Mouse (Mus musculus): Measurements from ENCODE around the gene Lilr4b. TPM values are rescaled to one million over a fixed set of nuclear protein-coding genes. Genes with fewer than 3 reads are reported as not detected.
"Not testable (repeated sequence)": the region's sequence is repeated elsewhere in the genome, so short reads cannot be mapped to it uniquely, and the experiment has no call there.

Gene Lilr4b
- polyA plus RNA-seq (2016; fragmentation: Nextera tagmentation; extraction: Ambion mirVana) = 0.20 and 0.85 TPM in 2 replicates

DNA sequence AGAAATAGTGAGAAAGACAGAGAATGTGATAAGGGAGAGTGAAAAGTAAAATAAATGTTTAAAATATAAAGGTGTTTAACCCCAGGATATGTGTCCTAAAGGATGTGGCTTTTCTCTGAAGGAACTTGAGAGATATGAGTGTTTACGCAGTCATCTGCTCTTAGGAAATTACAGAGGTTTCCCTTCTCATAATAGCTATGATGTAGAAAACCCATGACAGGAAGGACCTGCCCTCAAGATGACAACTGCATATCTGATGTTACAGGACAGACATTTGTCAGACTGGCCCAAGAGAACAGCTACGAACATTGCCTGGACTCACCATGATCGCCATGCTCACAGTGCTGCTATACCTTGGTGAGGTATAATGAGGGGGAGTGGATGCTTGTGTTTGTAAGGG, at the start of gene Lilr4b, which contains the start of gene Gm49339:
Lilr4b (plus strand) TSS at position 236 of the 400 bp plus-strand sequence.
Gm49339 (plus strand) TSS at position 216 of the 400 bp plus-strand sequence.
- not testable (repeated sequence) for H3K4me2 ChIP-seq (replicated peaks); H3K27me3 ChIP-seq; H3K27ac ChIP-seq; H3K36me3 ChIP-seq; H3K4me3 ChIP-seq; H3K9ac ChIP-seq; H3K9me3 ChIP-seq; ATAC-seq (ENCODE audit: insufficient number of reproducible peaks, insufficient read depth, low FRiP score, low TSS enrichment); H3K4me1 ChIP-seq
- 90% methylated on average over 1 of the region's 3 CpGs for WGBS

DNA sequence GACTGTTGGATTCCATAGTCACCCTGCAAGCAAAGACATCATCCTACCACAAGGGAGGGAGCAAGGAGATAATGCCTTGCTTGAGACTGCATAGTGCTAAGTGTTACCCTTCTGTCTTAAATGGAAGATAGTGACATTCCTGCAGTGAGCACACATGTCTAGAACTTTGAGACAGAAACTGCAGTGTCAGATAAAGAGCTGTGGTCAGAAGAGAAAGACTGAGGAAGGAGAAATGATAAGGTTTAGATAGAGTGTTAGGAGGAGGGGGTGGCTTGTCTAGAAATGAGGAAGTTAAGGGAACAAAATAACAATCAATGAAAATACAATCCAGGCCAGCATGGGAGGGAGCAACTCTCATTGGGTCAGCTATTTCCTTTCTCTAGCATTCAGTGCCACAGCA, 47.5 kb upstream of the Lilr4b start:
- H3K27ac ChIP-seq = no peak overlapping the region
- H3K9ac ChIP-seq = no peak overlapping the region
- no peaks in the 10 kb centered on the region for H3K4me1 ChIP-seq
- no peaks in the 10 kb centered on the region for H3K9me3 ChIP-seq
- H3K36me3 ChIP-seq = no peaks in the 10 kb centered on the region
- no peak for ATAC-seq (ENCODE audit: insufficient number of reproducible peaks, insufficient read depth, low FRiP score, low TSS enrichment)
- no peak overlapping the region for H3K4me2 ChIP-seq (replicated peaks)
- H3K4me3 ChIP-seq = no peak overlapping the region
- H3K27me3 ChIP-seq = no peaks in the 10 kb centered on the region

DNA sequence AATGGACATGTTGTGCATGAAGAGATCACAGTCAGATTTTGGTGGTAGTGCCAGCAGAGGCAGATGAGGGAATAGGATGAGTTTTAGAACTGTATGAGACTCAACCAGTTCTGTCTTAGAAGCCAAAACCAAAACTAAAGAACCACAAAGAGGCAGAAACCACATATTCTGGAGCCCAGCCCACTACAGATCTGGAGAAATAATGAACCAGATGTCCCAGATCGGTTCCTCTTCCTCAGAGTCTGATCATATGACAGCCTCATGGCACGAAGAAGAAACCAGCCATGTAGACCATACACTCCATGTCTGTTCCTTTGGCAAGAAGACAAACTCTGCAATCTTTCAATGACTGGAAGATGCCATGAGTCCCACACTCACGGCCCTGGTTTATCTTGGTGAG, 44.7 kb upstream of the Lilr4b start:
- Histone ChIP-seq H3K4me3 (no peak overlapping the region), H3K36me3 (no peaks in the 10 kb centered on the region), H3K27ac (no peak overlapping the region), H3K4me1 (no peaks in the 10 kb centered on the region), H3K4me2 (replicated peaks) (no peak overlapping the region), H3K9me3 (no peaks in the 10 kb centered on the region), H3K27me3 (no peaks in the 10 kb centered on the region), H3K9ac (no peak overlapping the region)
- no peak for ATAC-seq (ENCODE audit: insufficient number of reproducible peaks, insufficient read depth, low FRiP score, low TSS enrichment)
- 80% methylated on average over 3 of the region's 3 CpGs for WGBS

DNA sequence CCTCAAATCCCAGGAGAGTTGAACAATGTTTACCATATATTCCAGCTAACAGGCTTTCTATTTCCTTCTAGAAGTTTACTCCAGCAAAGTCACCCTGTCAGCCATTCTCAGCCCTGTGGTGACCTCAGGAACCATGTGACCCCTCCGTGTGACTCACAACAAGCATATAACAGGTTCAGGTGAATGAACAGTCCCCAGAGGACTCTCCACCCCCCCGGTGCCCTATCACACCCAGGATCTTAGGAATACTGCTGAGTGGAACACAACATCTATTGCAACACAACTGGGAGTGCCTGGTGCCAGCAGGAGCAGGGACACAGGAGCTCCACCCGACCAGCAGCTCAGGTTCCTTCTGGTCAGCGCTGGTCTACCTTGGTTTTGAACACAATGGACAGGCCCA, 28.8 kb upstream of the Lilr4b start:
- no peaks in the 10 kb centered on the region for H3K4me1 ChIP-seq
- no peaks in the 10 kb centered on the region for H3K36me3 ChIP-seq
- H3K4me2 ChIP-seq (replicated peaks) = no peak overlapping the region
- 84% methylated on average over 4 of the region's 4 CpGs for WGBS
- ATAC-seq (ENCODE audit: insufficient number of reproducible peaks, insufficient read depth, low FRiP score, low TSS enrichment) = no peak
- H3K4me3 ChIP-seq = no peak overlapping the region
- H3K27ac ChIP-seq = no peak overlapping the region
- H3K9ac ChIP-seq = no peak overlapping the region
- H3K9me3 ChIP-seq = no peaks in the 10 kb centered on the region
- H3K27me3 ChIP-seq = no peaks in the 10 kb centered on the region

DNA sequence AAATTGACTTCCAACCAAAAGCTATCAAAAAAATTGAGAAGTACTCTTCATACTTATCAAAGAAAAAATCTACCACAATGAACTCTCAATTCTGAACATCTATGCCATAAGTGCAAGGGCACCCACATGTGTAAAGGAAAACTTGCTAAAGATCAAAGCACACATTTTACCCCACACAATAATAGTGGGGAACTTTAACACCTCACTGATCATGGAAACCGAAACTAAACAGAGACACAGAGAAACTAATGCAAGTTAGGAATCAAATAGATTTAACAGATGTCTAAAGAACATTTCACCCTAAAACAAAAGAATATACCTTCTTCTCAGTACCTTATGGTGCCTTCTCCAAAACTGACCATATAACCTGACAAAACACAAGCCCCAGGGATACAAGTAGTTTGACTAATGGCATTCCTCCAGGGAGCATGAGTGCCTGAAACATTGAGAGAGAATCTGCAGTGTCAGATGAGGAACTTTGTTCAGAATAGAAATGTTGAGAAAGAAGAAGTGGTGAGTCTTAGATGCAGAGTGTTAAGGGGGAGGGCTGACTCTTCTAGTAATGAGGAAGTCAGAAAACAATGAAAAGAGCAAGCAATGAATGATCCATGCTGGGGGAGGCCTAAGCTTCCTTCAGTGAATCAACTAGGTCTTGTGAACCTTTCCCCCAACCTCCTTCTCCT, 26.7 kb upstream of the Lilr4b start:
- Histone ChIP-seq H3K27ac (no peak overlapping the region), H3K36me3 (no peaks in the 10 kb centered on the region), H3K4me1 (no peaks in the 10 kb centered on the region), H3K27me3 (no peaks in the 10 kb centered on the region), H3K9me3 (no peaks in the 10 kb centered on the region), H3K9ac (no peak overlapping the region), H3K4me3 (no peak overlapping the region), H3K4me2 (replicated peaks) (no peak overlapping the region)
- no peak for ATAC-seq (ENCODE audit: insufficient number of reproducible peaks, insufficient read depth, low FRiP score, low TSS enrichment)
- 80% methylated on average over 1 of the region's 1 CpGs for WGBS

DNA sequence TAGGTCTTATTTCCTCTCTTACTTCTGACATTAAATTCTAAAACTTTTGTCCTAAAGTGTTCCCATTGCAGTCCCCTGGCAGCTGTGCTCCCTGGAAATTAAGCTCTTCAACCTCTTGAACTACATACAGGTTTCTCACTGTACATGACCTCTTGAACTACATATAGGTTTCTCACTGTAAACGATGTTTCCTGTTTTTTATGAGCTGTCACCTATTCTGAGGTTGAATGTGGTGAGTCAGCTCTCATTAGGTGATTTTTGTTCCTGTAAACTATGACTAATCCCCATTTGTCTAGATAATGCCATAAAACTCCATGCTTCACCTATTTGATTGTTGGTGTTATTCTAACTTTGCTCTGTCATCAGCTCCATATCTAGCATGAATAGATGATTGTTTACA, 26.1 kb upstream of the Lilr4b start:
- Histone ChIP-seq H3K4me1 (no peaks in the 10 kb centered on the region), H3K4me2 (replicated peaks) (no peak overlapping the region), H3K9me3 (no peaks in the 10 kb centered on the region), H3K36me3 (no peaks in the 10 kb centered on the region), H3K9ac (no peak overlapping the region), H3K27ac (no peak overlapping the region), H3K4me3 (no peak overlapping the region), H3K27me3 (no peaks in the 10 kb centered on the region)
- WGBS = 67% methylated on average over 1 of the region's 1 CpGs
- no peak for ATAC-seq (ENCODE audit: insufficient number of reproducible peaks, insufficient read depth, low FRiP score, low TSS enrichment)

DNA sequence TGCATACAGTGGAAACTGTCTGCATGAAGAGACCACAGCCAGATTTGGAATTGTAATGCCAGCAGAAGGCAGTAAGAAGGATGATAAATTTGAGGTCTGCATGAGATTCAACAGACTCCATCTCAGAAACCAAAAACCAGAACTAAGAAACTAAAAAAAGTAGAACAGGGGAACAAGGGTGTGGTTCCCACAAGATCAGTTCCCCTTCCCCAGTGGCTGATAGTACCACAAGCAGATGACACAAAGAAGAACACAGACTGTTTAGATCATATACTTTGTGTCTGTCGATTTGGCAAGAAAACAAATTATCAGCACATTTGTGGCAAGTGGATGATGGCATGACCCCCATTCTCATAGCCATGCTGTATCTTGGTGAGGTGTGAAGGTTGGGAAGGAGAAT, 24.7 kb upstream of the Lilr4b start:
- no peak overlapping the region for H3K4me3 ChIP-seq
- ATAC-seq (ENCODE audit: insufficient number of reproducible peaks, insufficient read depth, low FRiP score, low TSS enrichment) = no peak
- no peaks in the 10 kb centered on the region for H3K27me3 ChIP-seq
- no peak overlapping the region for H3K4me2 ChIP-seq (replicated peaks)
- no peaks in the 10 kb centered on the region for H3K36me3 ChIP-seq
- 75% methylated on average over 1 of the region's 1 CpGs for WGBS
- no peak overlapping the region for H3K9ac ChIP-seq
- no peak overlapping the region for H3K27ac ChIP-seq
- H3K9me3 ChIP-seq = no peaks in the 10 kb centered on the region
- H3K4me1 ChIP-seq = no peaks in the 10 kb centered on the region

DNA sequence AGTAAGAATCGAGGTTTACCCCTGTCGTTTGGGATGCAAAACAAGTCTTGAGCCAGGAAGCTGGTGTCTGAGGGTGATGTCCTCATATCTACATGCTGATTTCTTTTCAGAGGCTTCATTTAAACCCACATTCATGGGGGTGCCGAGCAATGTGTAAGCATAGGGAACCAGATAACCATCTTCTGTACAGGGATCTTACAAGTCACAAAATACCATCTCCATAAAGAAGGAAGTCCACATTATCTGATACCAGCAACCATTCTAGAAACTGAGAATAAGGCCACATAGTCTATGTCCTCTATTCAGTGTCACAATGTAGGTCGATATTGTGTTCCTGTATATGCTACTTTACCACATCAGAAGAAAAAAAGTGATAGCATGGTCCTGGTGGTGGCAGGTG, 24.1 kb upstream of the Lilr4b start:
- Histone ChIP-seq H3K4me2 (replicated peaks) (no peak overlapping the region), H3K27me3 (no peaks in the 10 kb centered on the region), H3K36me3 (no peaks in the 10 kb centered on the region), H3K9me3 (no peaks in the 10 kb centered on the region), H3K9ac (no peak overlapping the region), H3K27ac (no peak overlapping the region), H3K4me3 (no peak overlapping the region), H3K4me1 (no peaks in the 10 kb centered on the region)
- 86% methylated on average over 4 of the region's 4 CpGs for WGBS
- ATAC-seq (ENCODE audit: insufficient number of reproducible peaks, insufficient read depth, low FRiP score, low TSS enrichment) = no peak

DNA sequence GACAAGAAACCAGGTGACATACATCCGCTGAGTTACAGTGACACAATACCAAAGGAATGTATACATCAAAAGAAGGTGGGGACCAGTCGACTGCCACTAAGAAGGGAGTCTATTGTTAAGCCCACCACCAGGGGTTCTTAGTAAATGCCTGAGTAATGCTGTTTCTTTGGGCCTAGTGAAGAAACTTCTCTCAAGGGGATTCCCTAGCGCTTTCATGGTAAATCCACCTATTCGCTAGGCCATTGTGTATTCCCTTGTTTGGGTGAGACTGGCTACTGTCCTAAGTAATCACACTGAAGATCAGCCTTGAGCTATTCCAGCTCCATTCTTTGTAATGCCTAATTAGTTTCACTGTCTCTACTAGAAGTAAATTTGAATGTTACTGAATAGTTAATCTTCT, 16.6 kb upstream of the Lilr4b start:
- not testable (repeated sequence) for H3K4me2 ChIP-seq (replicated peaks); H3K9me3 ChIP-seq; H3K27me3 ChIP-seq; ATAC-seq (ENCODE audit: insufficient number of reproducible peaks, insufficient read depth, low FRiP score, low TSS enrichment); H3K4me3 ChIP-seq; H3K4me1 ChIP-seq; H3K36me3 ChIP-seq; H3K9ac ChIP-seq; H3K27ac ChIP-seq
- WGBS = 40% methylated on average over 4 of the region's 4 CpGs

DNA sequence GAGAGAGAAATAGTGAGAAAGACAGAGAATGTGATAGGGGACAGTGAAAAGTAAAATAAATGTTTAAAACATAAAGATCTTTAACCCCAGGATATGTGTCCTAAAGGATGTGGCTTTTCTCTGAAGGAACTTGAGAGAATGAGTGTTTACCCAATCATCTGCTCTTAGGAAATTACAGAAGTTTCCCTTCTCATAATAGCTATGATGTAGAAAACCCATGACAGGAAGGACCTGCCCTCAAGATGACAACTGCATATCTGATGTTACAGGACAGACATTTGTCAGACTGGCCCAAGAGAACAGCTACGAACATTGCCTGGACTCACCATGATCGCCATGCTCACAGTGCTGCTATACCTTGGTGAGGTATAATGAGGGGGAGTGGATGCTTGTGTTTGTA, 10.3 kb downstream of the Lilr4b start, which contains the start of gene Lilrb4a:
Lilrb4a (plus strand) TSS at position 266 of the 400 bp plus-strand sequence.
- not testable (repeated sequence) for H3K36me3 ChIP-seq; H3K4me2 ChIP-seq (replicated peaks); H3K4me1 ChIP-seq; H3K4me3 ChIP-seq; H3K9ac ChIP-seq; H3K27ac ChIP-seq; H3K27me3 ChIP-seq; ATAC-seq (ENCODE audit: insufficient number of reproducible peaks, insufficient read depth, low FRiP score, low TSS enrichment); H3K9me3 ChIP-seq
- WGBS = no CpG with 5 or more reads among the region's 2 CpGs

DNA sequence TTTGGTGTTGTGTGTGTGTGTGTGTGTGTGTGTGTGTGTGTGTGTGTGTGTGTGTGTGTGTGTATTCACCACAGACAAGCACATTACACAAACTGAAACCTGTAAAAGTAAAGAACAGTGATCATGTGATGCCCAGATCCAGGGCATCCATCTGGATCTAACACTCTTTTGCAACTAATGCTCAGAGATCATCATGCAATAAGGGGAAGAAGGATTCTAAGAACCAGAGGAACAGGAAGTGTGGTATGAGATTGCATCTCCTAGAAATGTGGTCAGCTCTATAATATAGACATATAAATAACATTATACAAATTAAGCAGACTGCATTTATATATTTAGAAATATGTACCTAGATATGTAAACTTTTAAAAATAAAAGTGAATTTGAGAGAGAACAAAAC, 39.6 kb downstream of the Lilr4b start:
- no peak overlapping the region for H3K27ac ChIP-seq
- H3K4me2 ChIP-seq (replicated peaks) = no peak overlapping the region
- ATAC-seq (ENCODE audit: insufficient number of reproducible peaks, insufficient read depth, low FRiP score, low TSS enrichment) = no peak
- H3K36me3 ChIP-seq = no peaks in the 10 kb centered on the region
- no peaks in the 10 kb centered on the region for H3K9me3 ChIP-seq
- no peak overlapping the region for H3K4me3 ChIP-seq
- no peaks in the 10 kb centered on the region for H3K4me1 ChIP-seq
- H3K27me3 ChIP-seq = no peaks in the 10 kb centered on the region
- H3K9ac ChIP-seq = no peak overlapping the region

DNA sequence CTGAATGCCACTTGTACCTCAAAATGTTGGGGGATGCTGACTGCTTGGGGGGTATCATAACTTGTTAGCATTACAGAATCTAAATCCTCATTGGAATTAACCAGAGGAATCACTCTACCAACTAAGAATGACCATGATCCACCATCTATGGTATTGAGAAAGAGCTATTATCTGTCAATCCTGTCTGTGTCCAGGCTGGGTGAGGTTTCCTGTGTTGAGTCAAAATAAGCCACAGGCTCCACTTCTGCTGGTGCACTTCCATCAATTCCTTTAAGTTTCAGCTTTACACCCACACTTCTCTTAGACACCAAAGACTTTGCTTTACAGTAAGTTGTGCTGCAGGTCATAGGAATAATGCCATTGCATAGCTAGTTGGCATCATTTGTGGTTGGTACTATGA, 41.0 kb downstream of the Lilr4b start:
- Histone ChIP-seq H3K36me3 (no peaks in the 10 kb centered on the region), H3K27ac (no peak overlapping the region), H3K4me3 (no peak overlapping the region), H3K9me3 (no peaks in the 10 kb centered on the region), H3K4me1 (no peaks in the 10 kb centered on the region), H3K4me2 (replicated peaks) (no peak overlapping the region), H3K27me3 (no peaks in the 10 kb centered on the region), H3K9ac (no peak overlapping the region)
- no peak for ATAC-seq (ENCODE audit: insufficient number of reproducible peaks, insufficient read depth, low FRiP score, low TSS enrichment)

DNA sequence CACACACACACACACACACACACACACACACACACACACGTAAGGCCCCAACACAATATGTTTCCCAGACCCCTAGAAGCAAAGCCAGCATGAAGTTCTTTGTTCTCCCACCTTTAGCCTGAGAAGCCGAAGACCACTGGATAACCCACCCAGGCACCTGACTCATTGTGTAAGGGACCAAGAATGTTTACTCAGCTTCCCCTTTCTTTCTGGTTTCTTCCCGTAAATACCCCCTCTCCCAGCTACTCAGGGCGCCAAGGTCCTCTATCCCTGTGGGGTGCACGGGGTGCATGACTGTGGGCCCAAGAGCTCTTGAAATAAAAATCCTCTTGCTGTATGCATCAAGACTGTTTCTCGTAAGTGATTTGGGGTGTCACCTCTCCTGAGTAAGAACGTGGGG, 45.7 kb downstream of the Lilr4b start:
- Histone ChIP-seq H3K36me3 (no peaks in the 10 kb centered on the region), H3K4me2 (replicated peaks) (no peak overlapping the region), H3K27ac (no peak overlapping the region), H3K4me1 (no peaks in the 10 kb centered on the region), H3K9me3 (no peaks in the 10 kb centered on the region), H3K9ac (no peak overlapping the region), H3K27me3 (no peaks in the 10 kb centered on the region), H3K4me3 (no peak overlapping the region)
- 75% methylated on average over 7 of the region's 7 CpGs for WGBS
- ATAC-seq (ENCODE audit: insufficient number of reproducible peaks, insufficient read depth, low FRiP score, low TSS enrichment) = no peak
